9 mouse cellular contexts compared by ENCODE assay signal in the genomic region with DNA sequence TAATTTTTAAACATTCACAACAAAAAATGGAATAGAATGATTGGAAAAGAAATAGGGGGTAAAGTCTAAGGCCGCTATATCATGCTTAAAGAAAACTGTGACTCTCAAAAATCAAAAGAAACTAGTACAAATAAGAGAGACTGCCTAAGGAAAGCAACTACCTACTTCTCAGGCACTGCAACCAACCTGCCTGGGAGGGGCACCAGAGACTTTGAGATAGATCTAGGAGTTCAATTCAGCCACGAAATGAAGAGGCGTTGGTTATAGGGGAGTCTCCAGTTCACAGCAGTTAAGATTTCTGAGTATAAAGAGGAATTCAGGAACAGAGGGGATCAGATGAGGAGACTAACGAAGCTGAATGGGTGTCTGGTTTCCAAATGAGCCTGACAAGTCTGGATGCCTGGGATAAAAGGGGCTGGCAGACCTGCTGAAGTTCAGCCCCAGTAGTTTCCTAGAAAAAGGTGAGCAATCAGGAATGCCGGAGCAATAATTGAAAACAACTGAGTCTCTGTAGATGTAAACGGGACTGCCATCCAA. TPM values are rescaled to one million over a fixed set of nuclear protein-coding genes. Genes with fewer than 3 reads are reported as not detected.
DNase-seq lines count a peak whose midpoint lies in the region; TF ChIP-seq lines count a peak whose summit lies in the region.
"Had no signal": no experiment of that assay in that cellular context is flagged by ENCODE, and none has a peak within 500 bp of the region (broad histone marks: within the 10 kb centered on the region; RNA-seq: fewer than 3 reads in every experiment).

No protein-coding gene starts in this region.

- peak; percentile 69 for TF ChIP-seq CTCF in layer of hippocampus, adult 2 months (conservative IDR thresholded peaks at IDR 0.05)

- DNase-seq in adrenal gland, postnatal 36 days: peak; percentile 12 to 20
- no peak for DNase-seq in adrenal gland, adult 18-20 months (ENCODE audit: low spot score in 2 of 2)
- no peak for DNase-seq in layer of hippocampus, adult 2 months (ENCODE audit: low spot score in 2 of 2)
- DNase-seq in layer of hippocampus, adult 8-10 months (ENCODE audit: low spot score in 2 of 2): no peak
- peak; percentile 26 to 37 for DNase-seq in heart, postnatal 10 days
- DNase-seq in lung, postnatal 10 days: peak; percentile 66
- no peak for DNase-seq in thymus, postnatal 25 days
- DNase-seq in cerebellum, postnatal 10 days: no peak
- DNase-seq: cerebellum, adult 18-20 months had no signal

- intact Hi-C loops in heart, postnatal 10 days (cut with DNase I): loop anchor here (1.0 to 5.0 kb wide), 2 partner anchors 62 to 197 kb away; no protein-coding TSS in a partner anchor

- no peak overlapping the region for H3K4me3 ChIP-seq in layer of hippocampus, adult 2 months

- H3K27ac ChIP-seq in layer of hippocampus, adult 2 months: no peak overlapping the region

RNA-seq across cellular contexts. Expression of a gene that starts 45.7 kb away (rescaled TPM):
- 10 to 100 TPM in 1 of 2 experiments, 1 to 10 TPM in 1; 8.7 to 12.3 TPM for total RNA-seq in adrenal gland, postnatal 36 days (2021)
- 10 to 100 TPM in 1 of 2 experiments, 1 to 10 TPM in 1; 8.3 to 14.2 TPM for total RNA-seq in adrenal gland, adult 18-20 months (2021)
- total RNA-seq in layer of hippocampus, adult 2 months (2021): 1 to 10 TPM; 1.8 to 2.8 TPM
- total RNA-seq in layer of hippocampus, adult 8-10 months (2022): 1 to 10 TPM; 2.1 to 2.7 (median 2.4) TPM
- 1 to 10 TPM; 7.8 to 8.5 TPM for total RNA-seq in heart, postnatal 10 days (2021)

Comparison
In these comparisons a context has a peak if more than half of its experiments do, and no peak if none do; other contexts are left out.
1. DNase-seq: peak in adrenal gland, postnatal 36 days (2 of 2), heart, postnatal 10 days (2 of 2) and lung, postnatal 10 days (single experiment); none in adrenal gland, adult 18-20 months (0 of 2), layer of hippocampus, adult 2 months (0 of 2), layer of hippocampus, adult 8-10 months (0 of 2), thymus, postnatal 25 days (single experiment) and cerebellum, postnatal 10 days (0 of 2).